Mouse (Mus musculus) fat pad, adult 2 months (tissue): ENCODE measurements around the gene Cdkn2c.
"Not testable (repeated sequence)": the region's sequence is repeated elsewhere in the genome, so short reads cannot be mapped to it uniquely, and the experiment has no call there.

Experiments used
- DNase-seq: peaks from one replicate; pipeline ENCODE4 v3.0.0-alpha.2; 2011; ENCODE audit warnings: low read depth, low spot score; ENCODE audit errors: extremely low read depth

Gene Cdkn2c

DNA sequence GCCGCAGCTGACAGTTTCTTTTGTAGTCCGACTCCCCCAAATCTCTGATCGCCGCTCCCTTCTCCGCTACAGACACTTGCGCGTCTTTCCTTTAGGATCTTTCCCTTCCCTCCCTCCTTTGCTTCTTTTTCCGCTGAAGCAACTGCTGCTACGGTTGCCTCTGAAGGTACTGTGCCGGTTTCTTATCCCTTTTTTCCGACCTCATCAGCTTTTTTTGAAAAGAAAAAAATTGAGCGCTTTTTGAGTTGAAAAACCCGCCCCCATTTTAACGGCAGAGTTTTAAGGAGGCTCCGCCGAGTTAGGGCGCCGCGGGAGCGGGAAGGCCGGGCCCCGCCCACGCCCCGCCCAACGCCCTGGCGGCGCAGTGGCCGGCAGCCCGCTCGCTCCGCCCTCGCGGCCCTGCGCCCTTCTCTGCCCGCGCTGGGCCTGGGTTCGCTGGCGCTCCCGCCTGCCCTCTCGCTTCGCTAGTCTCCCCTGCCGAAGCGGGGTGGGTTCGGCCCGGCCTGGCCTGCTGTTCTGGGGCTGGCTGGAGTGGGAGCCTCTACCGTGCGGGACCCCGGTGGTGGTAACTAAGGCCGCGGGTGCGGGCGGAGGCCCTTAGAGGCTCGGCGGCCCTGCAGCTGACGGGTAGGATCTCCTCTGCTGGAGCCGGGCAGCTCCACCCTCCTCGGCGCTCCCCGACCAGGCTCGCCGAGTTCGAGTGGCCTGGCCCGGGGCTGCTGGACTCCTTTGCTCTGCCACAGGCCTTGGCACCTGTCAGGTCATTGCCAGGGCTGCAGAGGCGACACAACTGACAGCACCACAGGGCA is at the start of gene Cdkn2c:
Gene Cdkn2c, minus strand, starts transcription at position 729 of the 809 bp plus-strand sequence.
- DNase-seq = no peak

DNA sequence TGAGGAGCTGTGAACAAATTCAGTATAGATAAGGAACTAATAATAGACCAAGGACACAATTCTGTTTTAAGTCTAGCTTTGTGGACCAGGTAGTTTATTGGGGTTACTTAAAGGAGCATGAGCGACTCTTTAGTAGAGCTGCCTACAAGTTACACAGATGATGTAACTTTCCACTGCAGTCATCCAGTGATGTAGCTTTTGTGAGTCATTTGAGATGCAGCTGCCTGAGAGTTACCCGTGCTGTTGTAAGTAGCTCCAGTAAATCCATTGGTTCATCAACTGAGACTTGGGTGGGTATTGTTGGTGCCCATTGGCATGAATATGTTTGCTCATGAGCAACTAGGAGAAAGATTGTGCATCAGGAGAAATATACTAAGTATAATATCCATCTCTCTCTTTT is 38.4 kb upstream of the Cdkn2c start:
- DNase-seq = no peak

- DNase-seq = no peak
Measured at GRCm38 (mm10) chr4:109703568-109703967, 36.6 kb upstream of the Cdkn2c start.

DNA sequence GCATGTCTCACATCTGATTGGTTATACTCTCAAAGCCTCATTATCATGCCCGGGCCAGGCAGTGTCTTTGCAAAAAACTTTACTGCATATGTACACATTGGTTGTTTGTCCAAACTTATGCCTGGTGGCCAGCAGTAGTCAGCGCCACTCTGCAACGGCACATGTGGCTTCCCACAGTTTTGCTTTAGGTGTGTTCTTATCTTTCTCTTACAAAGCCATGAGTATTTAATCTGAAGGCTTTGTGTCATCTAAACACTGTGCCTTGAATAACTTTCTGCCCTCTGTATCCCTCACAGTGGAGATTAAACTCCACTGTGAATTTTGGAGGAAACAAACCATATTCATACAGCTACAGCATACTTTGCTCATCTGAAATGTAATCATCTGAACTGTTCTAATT is 33.7 kb upstream of the Cdkn2c start:
- DNase-seq = not testable (repeated sequence)

DNA sequence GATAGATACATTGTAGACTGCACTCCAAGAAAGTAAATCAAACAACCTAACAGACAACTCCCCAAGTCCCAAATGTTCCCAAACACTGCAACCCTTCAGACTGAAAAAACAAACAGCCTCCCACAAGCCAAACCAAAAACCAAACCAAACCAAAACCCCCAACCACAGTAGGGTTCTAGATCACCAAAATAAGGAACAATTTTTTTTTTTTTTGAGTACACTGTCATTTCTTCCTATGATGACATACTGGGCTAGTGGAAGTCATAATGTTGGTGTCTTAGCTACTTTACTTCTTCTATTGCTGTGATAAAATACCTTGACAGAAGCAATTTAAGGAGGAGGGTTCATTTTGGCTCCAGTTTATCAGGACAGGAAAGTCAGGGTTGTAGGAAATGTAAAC is 25.7 kb upstream of the Cdkn2c start:
- no peak for DNase-seq

GRCm38 (mm10) chr4:109683561-109683960 is 16.6 kb upstream of the Cdkn2c start:
- no peak for DNase-seq

GRCm38 (mm10) chr4:109677221-109677620 is 10.2 kb upstream of the Cdkn2c start:
- no peak for DNase-seq

GRCm38 (mm10) chr4:109676218-109677215 is 9.5 kb upstream of the Cdkn2c start, which contains the start of gene Faf1:
Faf1 (plus strand) TSS chr4:109676588.
- DNase-seq = peak; percentile 67

DNA sequence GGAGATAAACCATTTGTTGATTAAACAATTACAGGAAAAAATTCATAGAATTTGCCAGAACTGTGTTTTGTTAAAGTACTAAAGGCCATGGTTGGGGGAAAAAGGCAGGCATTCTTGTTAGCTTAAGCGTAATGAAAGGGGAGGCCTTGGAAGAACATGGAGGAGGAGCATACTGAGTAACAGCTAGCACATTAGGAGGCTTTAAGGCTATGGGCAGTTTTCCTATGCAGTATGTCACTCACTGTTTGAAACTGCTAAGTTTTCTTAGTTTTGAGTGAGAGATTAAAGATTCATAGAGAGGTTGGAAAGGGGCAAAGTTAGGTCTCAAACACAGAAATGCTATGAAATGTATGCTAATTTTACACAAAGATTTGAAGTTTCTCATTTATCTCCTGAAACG is 7.1 kb upstream of the Cdkn2c start:
- no peak for DNase-seq

DNA sequence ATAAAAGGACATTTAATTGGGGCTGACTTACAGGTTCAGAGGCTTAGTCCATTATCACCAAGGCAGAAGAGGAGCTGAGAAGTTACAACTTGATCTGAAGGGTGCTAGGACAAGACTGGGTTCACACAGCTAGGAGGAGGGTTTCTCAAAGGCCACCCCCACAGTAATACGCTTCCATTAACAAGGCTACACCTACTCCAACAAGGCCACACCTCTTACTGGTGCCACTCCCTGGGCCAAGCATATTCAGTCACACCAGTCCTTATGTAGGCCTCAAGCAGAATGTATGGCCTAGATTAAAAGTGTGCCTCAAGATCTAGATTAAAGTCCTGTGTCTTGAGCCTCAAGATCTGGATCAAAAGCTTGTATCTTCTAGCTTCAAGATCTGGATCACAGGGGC is 5.0 kb upstream of the Cdkn2c start:
- DNase-seq = no peak

GRCm38 (mm10) chr4:109670213-109670612 is 3.2 kb upstream of the Cdkn2c start:
- DNase-seq = no peak

GRCm38 (mm10) chr4:109667518-109667917 is 529 bp upstream of the Cdkn2c start:
- DNase-seq = no peak

DNA sequence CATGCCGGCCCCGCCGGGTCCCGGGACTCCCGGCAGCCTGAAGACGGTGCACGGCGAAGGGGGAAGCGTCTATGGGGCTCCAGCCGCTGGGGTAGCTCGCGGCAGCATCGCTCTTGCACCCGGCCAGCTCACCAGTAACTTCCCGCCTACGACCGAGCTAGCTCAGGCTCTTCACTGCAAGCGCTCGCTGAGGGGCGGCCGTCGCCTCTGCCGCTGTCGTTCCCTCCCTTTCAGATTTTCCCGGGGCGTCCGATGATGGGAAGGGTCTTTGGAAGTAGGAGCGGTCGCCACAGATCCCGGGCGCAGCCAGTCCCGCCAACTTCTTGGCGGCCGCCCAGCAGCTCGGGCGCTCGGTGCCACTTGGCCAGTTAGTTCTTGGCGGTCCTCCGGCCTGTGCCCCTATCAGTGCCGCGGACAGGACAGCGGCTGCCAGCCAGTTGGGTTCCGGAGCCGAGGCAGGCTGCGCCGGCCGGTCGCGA is 968 bp downstream of the Cdkn2c start:
- DNase-seq = no peak

DNA sequence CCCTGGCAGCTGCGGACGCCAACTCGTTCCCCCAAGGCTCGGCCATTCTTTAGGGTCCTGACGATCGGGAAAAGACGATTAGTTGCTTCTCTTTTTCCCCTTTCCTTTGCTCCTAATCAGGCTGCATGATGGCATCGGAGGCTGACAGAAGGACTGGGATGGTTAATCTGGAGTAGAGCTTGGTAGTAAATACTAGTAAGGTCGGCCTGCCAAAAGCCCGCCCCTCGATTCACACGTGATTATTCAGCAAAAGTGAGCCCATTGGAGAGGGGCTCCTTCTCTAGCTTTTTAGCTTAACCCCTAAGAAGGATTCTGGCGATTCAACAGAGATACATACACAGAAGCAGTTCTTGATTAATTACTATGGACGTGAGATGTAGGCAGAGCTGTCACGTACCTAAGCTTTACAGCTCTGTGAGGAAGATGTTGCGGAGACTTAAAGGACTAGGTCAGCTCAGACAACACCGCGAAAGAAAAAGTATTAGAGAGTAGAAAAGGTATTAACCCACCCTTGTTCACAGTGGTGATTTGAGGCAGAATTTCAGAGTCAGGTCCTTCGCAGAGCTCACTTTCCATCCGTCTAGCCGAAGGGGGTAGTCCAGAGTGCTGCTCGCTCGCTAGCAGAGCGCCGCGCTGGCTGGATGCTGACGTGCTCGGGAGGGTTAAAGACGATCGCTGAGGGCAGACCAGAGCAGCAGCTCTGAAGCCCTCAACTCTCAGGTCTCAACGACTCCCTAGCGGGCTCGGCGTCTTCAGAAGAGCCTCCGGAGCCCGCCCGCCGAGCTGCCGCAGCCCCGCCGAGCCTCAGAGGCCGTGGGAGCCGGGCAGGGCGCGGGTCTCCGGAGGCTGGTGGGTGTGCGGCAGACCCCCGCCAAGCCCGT is 1.6 kb downstream of the Cdkn2c start:
- DNase-seq = no peak

DNA sequence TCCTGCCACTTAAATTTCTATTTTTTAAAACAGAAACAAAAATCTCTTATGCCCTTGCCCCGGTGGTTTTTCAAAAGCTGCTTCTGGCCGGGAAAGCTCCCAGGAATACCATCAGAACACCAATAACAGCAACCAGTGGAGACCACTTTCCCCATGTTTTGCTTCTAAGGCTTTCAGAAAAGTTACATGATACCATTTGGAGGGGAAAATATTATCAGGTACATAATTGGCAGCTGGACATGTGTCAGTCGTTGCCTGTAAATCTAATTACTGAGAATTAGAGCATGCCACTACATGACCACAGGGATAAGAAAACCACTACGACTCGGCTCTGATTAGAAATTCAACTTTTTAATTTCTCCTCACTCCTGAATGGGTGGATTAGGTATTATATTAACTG is 2.9 kb downstream of the Cdkn2c start:
- no peak for DNase-seq

DNA sequence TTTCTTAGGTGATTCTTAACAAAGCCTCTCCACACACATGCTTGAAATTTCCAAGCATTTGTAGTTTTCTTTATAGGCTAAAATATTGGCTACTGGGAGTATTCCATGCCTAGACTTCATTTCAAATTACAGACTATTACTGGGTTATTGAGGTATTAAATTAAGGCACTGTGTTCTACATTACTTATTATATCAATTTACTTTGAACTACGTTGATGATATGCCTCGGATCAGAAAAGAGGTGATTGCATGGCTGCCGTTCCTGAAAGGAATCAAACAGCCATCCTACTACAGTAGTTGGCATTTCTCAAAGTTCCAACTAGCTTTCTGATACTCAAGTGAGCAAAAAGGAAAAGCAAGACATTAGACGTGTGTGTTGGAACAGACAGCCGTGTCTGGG is 4.7 kb downstream of the Cdkn2c start:
- DNase-seq = no peak

- DNase-seq = no peak
Measured at GRCm38 (mm10) chr4:109661183-109661582, 5.8 kb downstream of the Cdkn2c start.

DNA sequence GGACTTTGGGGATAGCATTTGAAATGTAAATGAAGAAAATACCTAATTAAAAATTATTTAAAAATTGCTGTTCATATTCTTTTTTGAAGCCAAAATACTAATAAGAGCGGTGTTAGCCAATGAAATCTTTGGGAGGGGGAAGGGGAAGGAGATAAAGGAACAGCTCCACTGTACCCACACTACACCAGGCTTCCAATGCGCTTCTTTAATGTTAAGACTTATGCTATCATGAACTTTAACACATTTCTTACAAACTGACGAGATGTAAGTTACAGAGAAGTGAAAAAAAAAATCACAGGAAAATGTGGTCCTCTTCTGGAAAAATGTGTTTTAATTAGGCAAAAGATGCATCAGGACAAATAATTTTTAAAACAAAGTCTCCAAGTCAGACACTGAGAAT is 6.4 kb downstream of the Cdkn2c start:
- no peak for DNase-seq

DNA sequence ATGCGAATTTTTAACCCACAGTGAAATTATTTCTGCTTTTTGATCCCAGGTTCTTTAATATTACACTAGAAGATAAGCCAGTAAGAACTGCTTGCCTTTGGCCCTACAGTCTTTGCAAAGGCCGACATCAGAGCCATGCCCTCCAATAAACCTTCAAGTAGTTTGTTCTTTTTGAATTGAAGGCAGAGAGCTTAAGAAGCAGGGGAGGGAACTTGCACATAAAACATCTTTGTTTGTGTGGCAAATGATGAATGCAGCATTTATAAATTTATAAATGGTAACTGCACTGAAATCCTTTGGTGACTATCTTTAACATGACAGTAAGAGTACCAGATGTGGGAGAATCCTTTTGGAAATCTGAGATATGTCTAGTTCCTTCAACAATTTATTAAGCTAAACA is 7.4 kb downstream of the Cdkn2c start:
- DNase-seq = no peak

DNA sequence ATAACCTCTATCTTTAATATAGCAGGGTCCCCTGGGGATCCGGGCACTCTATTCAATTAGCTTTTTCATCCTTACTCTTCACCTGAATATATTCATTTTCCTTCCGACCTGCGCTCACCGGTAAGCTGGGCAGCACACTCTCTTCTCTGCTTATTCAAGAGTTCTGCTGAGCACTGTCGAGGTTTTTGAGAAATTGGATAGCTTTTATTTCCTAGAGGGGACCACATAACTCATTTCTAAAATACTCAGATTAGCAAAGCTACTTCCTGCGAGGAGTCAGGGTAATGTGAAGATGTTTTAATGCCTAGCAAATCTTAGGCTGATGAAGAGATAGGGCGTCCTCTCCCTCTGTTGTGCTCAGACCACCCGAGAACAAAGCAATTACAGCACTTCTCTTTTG is 8.2 kb downstream of the Cdkn2c start:
- DNase-seq = no peak
